Mouse (Mus musculus) liver, embryonic 11.5 days (tissue): ENCODE measurements at regions not wholly inside any gene's neighbourhood (a gene's known extent, or its start where the extent isn't known, plus 50 kb on each side); places are given as distances from the start of the nearest gene placed in this dataset.

ENCODE experiments used
- ATAC-seq: fragments of 200-750 bp; cut with Nextera tagmentation; replicated peaks from 2 replicates; pipeline ENCODE4 v1.8.0; 2017; ENCODE audit warnings: moderate number of reproducible peaks, mild to moderate bottlenecking, moderate TSS enrichment, moderate library complexity; ENCODE audit not compliant: low FRiP score
- DNase-seq: peaks from one replicate; pipeline ENCODE4 v3.0.0-alpha.2; 2017; ENCODE audit warnings: low spot score
- H3K27ac ChIP-seq: fragments of 300-500 bp; sonication (generic); 2 replicates; pipeline ENCODE4 v1.5.1; 2014; ENCODE audit warnings: mild to moderate bottlenecking, low read depth, low read length, control low read depth
- H3K27me3 ChIP-seq: fragments of 300-500 bp; sonication (generic); replicated peaks from 2 replicates; pipeline ENCODE4 v1.6.1; 2014; ENCODE audit warnings: low read length, mixed read lengths; ENCODE audit not compliant: control insufficient read depth, insufficient read depth
- H3K36me3 ChIP-seq: fragments of 300-500 bp; sonication (generic); 2 replicates; pipeline ENCODE4 v1.6.1; 2014; ENCODE audit warnings: mild to moderate bottlenecking, low read length, moderate library complexity, mixed read lengths; ENCODE audit not compliant: control insufficient read depth, insufficient read depth
- H3K4me1 ChIP-seq: fragments of 300-500 bp; sonication (generic); replicated peaks from 2 replicates; pipeline ENCODE4 v1.6.1; 2014; ENCODE audit warnings: low read length, mixed read lengths; ENCODE audit not compliant: control insufficient read depth, insufficient read depth
- H3K4me2 ChIP-seq: fragments of 300-500 bp; sonication (generic); 2 replicates; pipeline ENCODE4 v1.6.1; 2014; ENCODE audit warnings: mild to moderate bottlenecking, control low read depth, moderate library complexity
- H3K4me3 ChIP-seq: fragments of 300-500 bp; sonication (generic); 2 replicates; pipeline ENCODE4 v1.5.1; 2014; ENCODE audit warnings: low read depth, low read length, control low read depth
- H3K9ac ChIP-seq: fragments of 300-500 bp; sonication (generic); 2 replicates; pipeline ENCODE4 v1.6.1; 2014; ENCODE audit warnings: low read depth, low read length, control low read depth
- H3K9me3 ChIP-seq: fragments of 300-500 bp; sonication (generic); 2 replicates; pipeline ENCODE4 v1.6.1; 2016; ENCODE audit warnings: low read length, inconsistent platforms, mixed read lengths; ENCODE audit not compliant: control insufficient read depth
- WGBS: fragments of 180-500 bp; shearing (Covaris S2); extraction: QIAGEN DNeasy Blood & Tissue Kit; methylation state at CpG from one replicate; pipeline ENCODE4 v1.1.7; 2014; 5-methylcytosine and 5-hydroxymethylcytosine counted together

DNA sequence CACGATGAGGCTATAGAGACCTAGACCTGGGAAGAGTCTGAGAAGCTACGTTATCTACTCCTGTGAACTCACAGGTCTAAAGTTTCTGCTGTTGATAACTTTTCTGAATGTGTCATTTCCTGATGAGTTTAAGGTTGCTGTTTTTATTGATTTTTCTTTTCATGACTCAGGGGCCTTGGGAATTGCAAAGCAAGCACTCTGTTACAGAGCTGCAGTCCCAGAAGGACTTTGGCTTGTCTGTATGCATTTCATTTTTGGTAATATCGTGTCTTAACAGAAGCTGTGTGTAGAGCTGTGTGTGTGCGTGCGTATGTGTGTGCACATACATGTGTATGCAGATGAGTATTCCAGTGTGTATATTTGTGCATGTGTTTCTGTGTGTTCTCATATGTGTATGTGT, 201.2 kb downstream of the Irs2 start:
- DNase-seq (no peak), ATAC-seq (no peak)
- Histone ChIP-seq H3K4me1 (no peaks in the 10 kb centered on the region), H3K9me3 (no peaks in the 10 kb centered on the region), H3K27ac (no peak overlapping the region), H3K27me3 (peaks cover 3% of the 10 kb centered on the region), H3K36me3 (no peaks in the 10 kb centered on the region), H3K9ac (no peak overlapping the region), H3K4me2 (no peak overlapping the region), H3K4me3 (no peak overlapping the region)
- WGBS = 81% methylated on average over 5 of the region's 5 CpGs

DNA sequence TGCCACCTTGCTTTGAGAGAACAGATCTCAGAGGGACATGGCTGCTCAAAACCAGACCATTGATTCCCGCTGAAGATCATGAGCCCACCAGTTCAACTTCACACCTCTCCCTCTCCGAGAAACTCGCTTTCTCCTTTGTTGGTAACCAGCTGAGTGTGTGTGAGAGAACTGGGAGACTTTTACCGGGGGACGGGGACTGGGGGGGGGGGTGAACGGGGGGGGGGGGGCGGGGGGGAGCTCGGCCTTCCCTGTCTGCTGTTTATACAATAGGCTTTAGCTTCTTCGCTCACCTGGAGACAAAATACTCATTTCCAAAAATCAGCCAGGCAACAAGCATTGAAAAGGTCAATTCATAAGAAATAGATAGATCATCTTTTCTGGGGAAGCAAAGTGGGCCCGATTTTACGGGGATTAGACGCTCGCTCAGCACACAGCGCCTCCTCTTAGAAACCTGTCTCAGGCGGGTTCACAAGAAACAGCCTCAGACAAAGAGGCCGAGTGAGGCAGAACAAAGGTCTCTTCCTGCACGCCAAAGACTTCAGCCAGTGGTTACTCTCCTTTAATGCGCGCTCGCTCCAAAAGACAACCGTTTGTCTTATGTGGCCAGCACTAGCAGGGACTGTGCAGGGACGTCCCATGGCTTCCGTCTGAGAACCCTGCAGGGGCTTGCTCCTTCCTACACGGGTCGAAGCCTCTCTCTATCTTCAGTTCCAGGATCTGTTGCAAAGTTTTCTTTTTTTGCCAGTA, 202.7 kb downstream of the Irs2 start:
- Histone ChIP-seq H3K4me2 (no peak overlapping the region), H3K27ac (no peak overlapping the region), H3K36me3 (no peaks in the 10 kb centered on the region), H3K9ac (no peak overlapping the region), H3K27me3 (peaks cover 3% of the 10 kb centered on the region; the same call in 1 of the 2 replicates), H3K9me3 (no peaks in the 10 kb centered on the region), H3K4me3 (no peak overlapping the region), H3K4me1 (no peaks in the 10 kb centered on the region)
- DNase-seq = peak; percentile 40
- no peak for ATAC-seq
- WGBS = 16% methylated on average over 20 of the region's 25 CpGs

- 23% methylated on average over 3 of the region's 3 CpGs for WGBS
- H3K27ac ChIP-seq = no peak overlapping the region
- H3K36me3 ChIP-seq = no peaks in the 10 kb centered on the region
These were observed 203.3 kb downstream of the Irs2 start for GRCm38 (mm10) chr8:10804974-10805373.

GRCm38 (mm10) chr8:10802003-10802402, 206.3 kb downstream of the Irs2 start:
- no peak overlapping the region for H3K4me3 ChIP-seq
- H3K36me3 ChIP-seq = no peaks in the 10 kb centered on the region
- no peaks in the 10 kb centered on the region for H3K9me3 ChIP-seq
- H3K27me3 ChIP-seq = peaks cover 3% of the 10 kb centered on the region; the same call in 1 of the 2 replicates
- no peaks in the 10 kb centered on the region for H3K4me1 ChIP-seq
- no peak overlapping the region for H3K9ac ChIP-seq
- no peak for DNase-seq
- no peak overlapping the region for H3K4me2 ChIP-seq
- H3K27ac ChIP-seq = no peak overlapping the region
- no peak for ATAC-seq

More at GRCm38 (mm10) chr8:10804974-10805373, 203.3 kb downstream of the Irs2 start:
- no peak for DNase-seq
- H3K9ac ChIP-seq = no peak overlapping the region
- no peak for ATAC-seq
- H3K4me2 ChIP-seq = no peak overlapping the region
- H3K4me3 ChIP-seq = no peak overlapping the region
- peaks cover 3% of the 10 kb centered on the region; the same call in 1 of the 2 replicates for H3K27me3 ChIP-seq
- no peaks in the 10 kb centered on the region for H3K9me3 ChIP-seq
- H3K4me1 ChIP-seq = no peaks in the 10 kb centered on the region

GRCm38 (mm10) chr8:10801580-10801979, 206.7 kb downstream of the Irs2 start:
- no peaks in the 10 kb centered on the region for H3K9me3 ChIP-seq
- no peak for DNase-seq

DNA sequence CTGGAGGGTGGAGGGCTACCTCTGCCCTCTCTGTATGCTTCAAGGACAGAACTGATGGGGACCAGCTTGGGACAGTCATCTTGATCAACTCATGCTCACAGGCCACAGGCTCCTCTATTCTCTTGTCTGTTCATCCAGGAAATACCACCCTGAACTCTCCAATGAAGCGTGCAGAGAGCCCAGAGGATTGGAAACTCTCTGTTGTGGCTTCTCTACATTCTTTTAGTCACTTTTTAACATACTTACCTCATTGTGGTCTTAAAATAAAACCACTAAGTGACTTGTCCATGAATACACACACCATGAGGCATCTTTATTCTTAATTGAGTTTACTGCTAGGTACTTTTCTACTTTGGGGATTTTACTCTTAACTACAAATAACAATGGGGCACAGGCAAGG, 209.8 kb downstream of the Irs2 start:
- H3K9ac ChIP-seq = no peak overlapping the region
- no peaks in the 10 kb centered on the region for H3K27me3 ChIP-seq
- 76% methylated on average over 1 of the region's 1 CpGs for WGBS
- H3K36me3 ChIP-seq = no peaks in the 10 kb centered on the region
- H3K9me3 ChIP-seq = no peaks in the 10 kb centered on the region
- no peak overlapping the region for H3K27ac ChIP-seq
- ATAC-seq = no peak
- DNase-seq = no peak
- no peaks in the 10 kb centered on the region for H3K4me1 ChIP-seq
- H3K4me2 ChIP-seq = no peak overlapping the region
- H3K4me3 ChIP-seq = no peak overlapping the region

More at GRCm38 (mm10) chr8:10801580-10801979, 206.7 kb downstream of the Irs2 start:
- Histone ChIP-seq H3K36me3 (no peaks in the 10 kb centered on the region), H3K4me2 (no peak overlapping the region), H3K27me3 (peaks cover 3% of the 10 kb centered on the region; the same call in 1 of the 2 replicates), H3K27ac (no peak overlapping the region), H3K9ac (no peak overlapping the region), H3K4me1 (no peaks in the 10 kb centered on the region), H3K4me3 (no peak overlapping the region)
- no peak for ATAC-seq
- 79% methylated on average over 5 of the region's 5 CpGs for WGBS

GRCm38 (mm10) chr8:10794367-10795189, 213.7 kb downstream of the Irs2 start:
- no peaks in the 10 kb centered on the region for H3K27me3 ChIP-seq

GRCm38 (mm10) chr8:10793670-10794366, 214.4 kb downstream of the Irs2 start:
- Histone ChIP-seq H3K4me2 (no peak overlapping the region), H3K36me3 (no peaks in the 10 kb centered on the region), H3K9me3 (no peaks in the 10 kb centered on the region), H3K27me3 (no peaks in the 10 kb centered on the region), H3K9ac (no peak overlapping the region), H3K27ac (no peak overlapping the region), H3K4me3 (no peak overlapping the region), H3K4me1 (no peaks in the 10 kb centered on the region)
- 90% methylated on average over 9 of the region's 9 CpGs for whole genome bisulfite sequencing
- ATAC-seq (no peak), DNase-seq (no peak)

More at GRCm38 (mm10) chr8:10794367-10795189, 213.7 kb downstream of the Irs2 start:
- no peak overlapping the region for H3K27ac ChIP-seq
- no peak overlapping the region for H3K9ac ChIP-seq
- 74% methylated on average over 10 of the region's 10 CpGs for WGBS
- no peaks in the 10 kb centered on the region for H3K4me1 ChIP-seq
- ATAC-seq (no peak), DNase-seq (no peak)
- H3K36me3 ChIP-seq = no peaks in the 10 kb centered on the region
- H3K9me3 ChIP-seq = no peaks in the 10 kb centered on the region
- no peak overlapping the region for H3K4me2 ChIP-seq
- no peak overlapping the region for H3K4me3 ChIP-seq
